Mouse (Mus musculus) embryonic facial prominence, embryonic 10.5 days (tissue): ENCODE results near the gene Tbc1d24. TPM values are rescaled to one million over a fixed set of nuclear protein-coding genes. Genes with fewer than 3 reads are reported as not detected.

Source experiments
- DNase-seq: peaks from one replicate; pipeline ENCODE4 v3.0.0-alpha.2; 2017; ENCODE audit warnings: low spot score
- H3K27ac ChIP-seq: fragments of 300-500 bp; sonication (generic); replicated peaks from 2 replicates; pipeline ENCODE4 v1.5.1; 2016; ENCODE audit warnings: mild to moderate bottlenecking
- H3K27me3 ChIP-seq: fragments of 300-500 bp; sonication (generic); replicated peaks from 2 replicates; pipeline ENCODE4 v1.6.1; 2016; ENCODE audit warnings: low read depth, mild to moderate bottlenecking; ENCODE audit not compliant: poor library complexity, severe bottlenecking
- H3K36me3 ChIP-seq: fragments of 300-500 bp; sonication (generic); replicated peaks from 2 replicates; pipeline ENCODE4 v1.6.1; 2016; ENCODE audit warnings: mild to moderate bottlenecking, moderate library complexity
- H3K4me1 ChIP-seq: fragments of 300-500 bp; sonication (generic); 2 replicates; pipeline ENCODE4 v1.6.1; 2016
- H3K4me3 ChIP-seq: fragments of 300-500 bp; sonication (generic); 2 replicates; pipeline ENCODE4 v1.5.1; 2016; ENCODE audit warnings: mild to moderate bottlenecking, moderate library complexity
- H3K9me3 ChIP-seq: fragments of 300-500 bp; sonication (generic); 2 replicates; pipeline ENCODE4 v1.6.1; 2016; ENCODE audit warnings: mild to moderate bottlenecking
- WGBS: fragments of 180-500 bp; shearing (Covaris S2); methylation state at CpG from one replicate; pipeline ENCODE4 v1.1.7; 2016; 5-methylcytosine and 5-hydroxymethylcytosine counted together
- microRNA-seq: library from miRNA; unstranded; fragments of <30 nt; microRNA quantifications from one replicate; pipeline ENCODE4, GENCODE M21; 2017
- polyA plus RNA-seq: library from polyadenylated mRNA; unstranded; fragments of >200 nt; fragmentation: Nextera tagmentation; extraction: Ambion mirVana; gene quantifications from 2 replicates; pipeline ENCODE4 v1.2.1, GENCODE M21; 2016

Gene Tbc1d24
- polyA plus RNA-seq, 1 experiment from 2014 or later, result 6.1 TPM

GRCm38 (mm10) chr17:24127592-24127991 lies 77.8 kb downstream of the Tbc1d24 start:
- no peak for DNase-seq
- H3K4me3 ChIP-seq, result no peak overlapping the region
- WGBS, result 96% methylated on average over 1 of the region's 1 CpGs

GRCm38 (mm10) chr17:24126801-24127200 lies 78.6 kb downstream of the Tbc1d24 start:
- Histone ChIP-seq H3K4me1 (no peaks in the 10 kb centered on the region), H3K27ac (no peak overlapping the region), H3K4me3 (no peak overlapping the region), H3K9me3 (no peaks in the 10 kb centered on the region), H3K36me3 (no peaks in the 10 kb centered on the region; the same call in 1 of the 2 replicates), H3K27me3 (no peaks in the 10 kb centered on the region)
- DNase-seq, result no peak
- WGBS, result 73% methylated on average over 3 of the region's 3 CpGs

More at GRCm38 (mm10) chr17:24127592-24127991, 77.8 kb downstream of the Tbc1d24 start:
- H3K27me3 ChIP-seq, result no peaks in the 10 kb centered on the region
- H3K36me3 ChIP-seq, result no peaks in the 10 kb centered on the region
- H3K4me1 ChIP-seq, result no peaks in the 10 kb centered on the region
- no peak overlapping the region for H3K27ac ChIP-seq
- H3K9me3 ChIP-seq, result no peaks in the 10 kb centered on the region

Small RNA genes lying within 50 kb of the gene (microRNA-seq; reads per million reads assigned to microRNA genes)
- gene Mir5134 (1.5 reads per million), gene Mir6965 (3.0 reads per million, percentile 2 among the genes with 10 or more reads in this experiment)

Other genes with a start within 250 kb of the Tbc1d24 start
- not detected in 2 replicates for gene Prss30, start 225.0 kb downstream of the Tbc1d24 start, polyA plus RNA-seq
- 3.0 and 3.6 TPM in 2 replicates for gene Prss22, start 207.5 kb downstream of the Tbc1d24 start, polyA plus RNA-seq
- gene Prss27, start 167.4 kb downstream of the Tbc1d24 start, polyA plus RNA-seq, result 0.11 and 0.24 TPM in 2 replicates
- 97.6 and 99.9 TPM in 2 replicates for gene Kctd5, start 132.1 kb downstream of the Tbc1d24 start, polyA plus RNA-seq
- 30.4 and 30.9 TPM in 2 replicates for gene Pdpk1, start 54.6 kb downstream of the Tbc1d24 start, polyA plus RNA-seq
- gene Amdhd2, start 41.8 kb downstream of the Tbc1d24 start, polyA plus RNA-seq, result 44.6 and 50.0 TPM in 2 replicates
- 422 and 435 TPM in 2 replicates for gene Atp6v0c, start 35.9 kb downstream of the Tbc1d24 start, polyA plus RNA-seq
- 5.0 and 7.3 TPM in 2 replicates for gene Ntn3, start 4.0 kb upstream of the Tbc1d24 start, polyA plus RNA-seq
- gene Tedc2, start 15.3 kb upstream of the Tbc1d24 start, polyA plus RNA-seq, result 23.0 and 24.8 TPM in 2 replicates
- 113 and 122 TPM in 2 replicates for gene Ccnf, start 45.9 kb upstream of the Tbc1d24 start, polyA plus RNA-seq
- 0.16 TPM in 1 of 2 replicates, not detected in the other for gene Abca17, start 145.5 kb upstream of the Tbc1d24 start, polyA plus RNA-seq
- gene Abca3, start 146.4 kb upstream of the Tbc1d24 start, polyA plus RNA-seq, result 6.1 and 7.1 TPM in 2 replicates
- gene Rnps1, start 209.0 kb upstream of the Tbc1d24 start, polyA plus RNA-seq, result 471 and 476 TPM in 2 replicates
- gene Eci1, start 221.1 kb upstream of the Tbc1d24 start, polyA plus RNA-seq, result 86.2 and 89.0 TPM in 2 replicates
- 2.5 and 3.6 TPM in 2 replicates for gene Dnase1l2, start 237.5 kb upstream of the Tbc1d24 start, polyA plus RNA-seq